In the genomic region with DNA sequence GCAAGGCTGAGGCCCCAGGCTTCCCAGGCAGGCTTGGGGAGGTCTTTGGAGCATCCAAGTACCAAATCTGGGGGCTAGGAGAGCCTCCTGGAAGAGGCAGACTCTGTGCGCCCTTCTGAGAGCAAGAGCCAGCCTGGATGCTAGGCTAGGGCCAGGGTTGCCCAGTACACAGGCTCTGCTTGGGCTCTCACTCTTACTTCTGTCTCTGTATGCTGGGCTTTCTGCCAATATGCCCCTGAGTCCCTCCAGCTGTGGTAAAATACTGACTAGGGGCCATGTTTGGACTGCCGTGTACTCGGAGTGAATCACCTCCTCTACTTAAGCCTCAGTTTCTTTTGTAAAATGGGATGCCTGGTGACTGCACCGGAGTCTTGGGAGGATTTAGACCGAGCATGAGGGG, we compare ENCODE assay signal across 10 mouse cellular contexts.
"Had no signal": no experiment of that assay in that cellular context is flagged by ENCODE, and none has a peak within 500 bp of the region (broad histone marks: within the 10 kb centered on the region; RNA-seq: fewer than 3 reads in every experiment).

No protein-coding gene starts in this region.

- H3K27me3 ChIP-seq: liver, embryonic 12.5 days had no signal

- H3K4me2 ChIP-seq: liver, embryonic 12.5 days; midbrain, embryonic 13.5 days had no signal

- DNase-seq: kidney, adult 11 months; kidney, adult 9 months; kidney, postnatal 36 days; right cerebral cortex, postnatal 14 days; thymus, adult 2 months; thymus, postnatal 25 days had no signal

- H3K4me3 ChIP-seq: layer of hippocampus, adult 2 months; liver, embryonic 12.5 days; midbrain, embryonic 13.5 days had no signal

- ATAC-seq: liver, embryonic 12.5 days; midbrain, embryonic 13.5 days had no signal

- H3K9ac ChIP-seq: liver, embryonic 12.5 days; midbrain, embryonic 13.5 days had no signal

- H3K27ac ChIP-seq: kidney, postnatal 0 days; layer of hippocampus, adult 2 months; liver, embryonic 12.5 days; midbrain, embryonic 13.5 days had no signal

- H3K9me3 ChIP-seq: liver, embryonic 12.5 days; midbrain, embryonic 13.5 days had no signal
